Comparison of ENCODE assay signal across 31 mouse cellular contexts in the genomic region with DNA sequence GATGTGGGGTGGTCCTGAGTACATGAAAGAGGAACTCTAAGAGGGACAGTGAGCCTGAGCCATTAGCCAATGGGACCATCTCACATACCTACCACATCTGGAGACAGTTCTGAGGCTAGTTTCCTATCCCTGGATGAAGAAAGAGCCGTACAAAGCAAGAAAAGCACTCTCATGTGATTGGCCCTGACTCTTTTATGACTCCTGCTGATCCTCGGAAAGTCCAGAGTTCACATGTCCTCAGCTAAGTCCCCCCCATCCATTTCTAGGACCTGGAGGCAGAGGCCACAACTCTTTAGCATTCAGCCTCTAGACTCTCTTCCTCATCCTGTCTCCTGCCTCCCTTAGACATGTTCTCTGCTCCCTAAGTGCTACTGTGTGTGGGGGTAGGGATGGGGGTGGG. TPM values are rescaled to one million over a fixed set of nuclear protein-coding genes. Genes with fewer than 3 reads are reported as not detected.
"Had no signal": no experiment of that assay in that cellular context is flagged by ENCODE, and none has a peak within 500 bp of the region (broad histone marks: within the 10 kb centered on the region; RNA-seq: fewer than 3 reads in every experiment).

No protein-coding gene starts in this region.

- H3K4me1 ChIP-seq: embryonic facial prominence, embryonic 10.5 days; embryonic facial prominence, embryonic 12.5 days; embryonic facial prominence, embryonic 13.5 days; embryonic facial prominence, embryonic 15.5 days; forebrain, embryonic 10.5 days; forebrain, embryonic 12.5 days; forebrain, embryonic 13.5 days; forebrain, embryonic 15.5 days had no signal

- H3K4me3 ChIP-seq: embryonic facial prominence, embryonic 10.5 days; embryonic facial prominence, embryonic 12.5 days; embryonic facial prominence, embryonic 13.5 days; embryonic facial prominence, embryonic 15.5 days; erythroblast, embryonic 14.5 days; forebrain, embryonic 10.5 days; forebrain, embryonic 12.5 days; forebrain, embryonic 13.5 days; forebrain, embryonic 15.5 days; gastrocnemius, adult 2 months; heart, adult 2 months had no signal

- H3K4me2 ChIP-seq: embryonic facial prominence, embryonic 12.5 days; embryonic facial prominence, embryonic 13.5 days; embryonic facial prominence, embryonic 15.5 days; forebrain, embryonic 12.5 days; forebrain, embryonic 13.5 days; forebrain, embryonic 15.5 days had no signal

- H3K27ac ChIP-seq: embryonic facial prominence, embryonic 10.5 days; embryonic facial prominence, embryonic 12.5 days; embryonic facial prominence, embryonic 13.5 days; embryonic facial prominence, embryonic 15.5 days; forebrain, embryonic 10.5 days; forebrain, embryonic 12.5 days; forebrain, embryonic 13.5 days; forebrain, embryonic 15.5 days; gastrocnemius, adult 2 months; heart, adult 2 months had no signal

- H3K27me3 ChIP-seq: embryonic facial prominence, embryonic 12.5 days; embryonic facial prominence, embryonic 13.5 days; embryonic facial prominence, embryonic 15.5 days; forebrain, embryonic 12.5 days; forebrain, embryonic 13.5 days; forebrain, embryonic 15.5 days had no signal

- H3K36me3 ChIP-seq: embryonic facial prominence, embryonic 10.5 days; embryonic facial prominence, embryonic 12.5 days; embryonic facial prominence, embryonic 13.5 days; forebrain, embryonic 10.5 days; forebrain, embryonic 12.5 days; forebrain, embryonic 15.5 days had no signal

- DNase-seq: cerebellum, adult 8-10 months; cerebellum, adult 9-10 months; cerebellum, adult 9-11 months; cerebellum, postnatal 10 days; cerebellum, postnatal 14 days; cerebellum, postnatal 25 days; cerebellum, postnatal 36 days; embryo, embryonic 11 days; forebrain, postnatal 0 days; gastrocnemius, adult 2 months; gastrocnemius, postnatal 10 days; gastrocnemius, postnatal 14 days; gastrocnemius, postnatal 25 days; gastrocnemius, postnatal 36 days; heart, adult 18-20 months; heart, adult 2 months had no signal

- ATAC-seq: forebrain, embryonic 13.5 days; forebrain, embryonic 14.5 days; forebrain, embryonic 15.5 days; forebrain, embryonic 16.5 days; forebrain, postnatal 0 days had no signal

- H3K9me3 ChIP-seq: embryonic facial prominence, embryonic 10.5 days; embryonic facial prominence, embryonic 12.5 days; embryonic facial prominence, embryonic 13.5 days; embryonic facial prominence, embryonic 15.5 days; forebrain, embryonic 10.5 days; forebrain, embryonic 12.5 days; forebrain, embryonic 13.5 days; forebrain, embryonic 15.5 days had no signal

- H3K9ac ChIP-seq: embryonic facial prominence, embryonic 12.5 days; embryonic facial prominence, embryonic 13.5 days; embryonic facial prominence, embryonic 15.5 days; forebrain, embryonic 12.5 days; forebrain, embryonic 13.5 days; forebrain, embryonic 15.5 days; forebrain, postnatal 0 days had no signal

RNA-seq across cellular contexts. Expression of a gene that starts 41.1 kb away (rescaled TPM):
- total RNA-seq: common myeloid progenitor, adult 5-6 weeks; granulocyte monocyte progenitor cell, adult 5-6 weeks had no signal
- polyA plus RNA-seq: erythroblast, embryonic 14.5 days; forebrain, embryonic 11.5 days had no signal

RNA-seq across cellular contexts. Expression of a gene that starts 41.8 kb away (rescaled TPM):
- total RNA-seq: common myeloid progenitor, adult 5-6 weeks; gastrocnemius, adult 2 months; gastrocnemius, postnatal 14 days; granulocyte monocyte progenitor cell, adult 5-6 weeks; heart, adult 18-20 months; heart, adult 2 months had no signal
- polyA plus RNA-seq: erythroblast, embryonic 14.5 days; forebrain, embryonic 13.5 days; forebrain, embryonic 14.5 days; forebrain, embryonic 15.5 days had no signal

RNA-seq across cellular contexts. Expression of a gene that starts 58.9 kb away (rescaled TPM):
- total RNA-seq: common myeloid progenitor, adult 5-6 weeks; gastrocnemius, adult 2 months; gastrocnemius, adult 8-10 months; gastrocnemius, postnatal 25 days; gastrocnemius, postnatal 36 days; granulocyte monocyte progenitor cell, adult 5-6 weeks had no signal
- polyA plus RNA-seq: erythroblast, embryonic 14.5 days had no signal
